Mouse (Mus musculus) C2C12 (cell line): ENCODE measurements around the gene Polr2e.

ENCODE experiments used
- CEBPB ChIP-seq: IDR thresholded peaks from one replicate; pipeline ENCODE4 v1.6.1; 2011; ENCODE audit warnings: low read depth, mild to moderate bottlenecking, control low read depth, moderate library complexity
- CTCF ChIP-seq: IDR thresholded peaks from one replicate; pipeline ENCODE4 v1.5.1; 2011; ENCODE audit not compliant: control insufficient read depth, insufficient read depth, insufficient read length
- USF1 ChIP-seq: IDR thresholded peaks from one replicate; pipeline ENCODE4 v1.6.1; 2011; ENCODE audit warnings: low read depth, mild to moderate bottlenecking, control low read depth, moderate library complexity

GRCm38 (mm10) chr10:80023758-80024157 is 15.8 kb downstream of the Polr2e start:
- TF ChIP-seq CTCF (no peak), CEBPB (no peak), USF1 (no peak)
